Mouse (Mus musculus): ENCODE results near the gene Nog.

The Nog gene

GRCm38 (mm10) chr11:89302056-89302815 lies at the start of gene Nog:
Gene Nog (minus strand): TSS chr11:89302332.
- peak; percentile 40 to 42 for DNase-seq (ENCODE audit: low spot score in 2 of 2)

GRCm38 (mm10) chr11:89340238-89340637 lies 38.1 kb upstream of the Nog start:
- no peak for DNase-seq (ENCODE audit: low spot score in 2 of 2)

GRCm38 (mm10) chr11:89339783-89340182 lies 37.7 kb upstream of the Nog start:
- DNase-seq (ENCODE audit: low spot score in 2 of 2): no peak

GRCm38 (mm10) chr11:89337910-89338309 lies 35.8 kb upstream of the Nog start:
- DNase-seq (ENCODE audit: low spot score in 2 of 2): no peak

GRCm38 (mm10) chr11:89327089-89327881 lies 25.2 kb upstream of the Nog start:
- DNase-seq (ENCODE audit: low spot score in 2 of 2): no peak

GRCm38 (mm10) chr11:89321775-89322174 lies 19.6 kb upstream of the Nog start:
- DNase-seq (ENCODE audit: low spot score in 2 of 2): no peak

DNA sequence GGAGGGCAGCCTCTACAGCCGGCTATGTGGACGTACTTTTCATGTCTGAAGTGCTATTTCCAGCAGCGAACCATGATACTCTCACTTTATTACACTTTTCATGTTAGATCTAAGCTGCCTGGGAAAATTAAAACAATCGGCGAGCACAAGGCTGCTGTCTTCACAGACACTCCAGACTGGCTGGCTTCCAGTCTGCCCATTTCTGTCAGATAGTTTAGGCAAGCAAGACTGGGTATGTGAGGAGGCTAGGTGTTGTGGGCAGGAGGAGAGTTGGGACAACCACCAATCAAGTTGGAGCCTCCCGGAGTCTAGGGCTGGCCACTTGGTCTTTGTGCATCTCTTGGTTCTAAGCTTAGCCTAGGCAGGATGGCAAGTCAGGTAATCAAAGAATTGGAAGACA lies 17.5 kb upstream of the Nog start:
- DNase-seq (ENCODE audit: low spot score in 2 of 2): no peak

GRCm38 (mm10) chr11:89318324-89318723 lies 16.2 kb upstream of the Nog start:
- no peak for DNase-seq (ENCODE audit: low spot score in 2 of 2)

DNA sequence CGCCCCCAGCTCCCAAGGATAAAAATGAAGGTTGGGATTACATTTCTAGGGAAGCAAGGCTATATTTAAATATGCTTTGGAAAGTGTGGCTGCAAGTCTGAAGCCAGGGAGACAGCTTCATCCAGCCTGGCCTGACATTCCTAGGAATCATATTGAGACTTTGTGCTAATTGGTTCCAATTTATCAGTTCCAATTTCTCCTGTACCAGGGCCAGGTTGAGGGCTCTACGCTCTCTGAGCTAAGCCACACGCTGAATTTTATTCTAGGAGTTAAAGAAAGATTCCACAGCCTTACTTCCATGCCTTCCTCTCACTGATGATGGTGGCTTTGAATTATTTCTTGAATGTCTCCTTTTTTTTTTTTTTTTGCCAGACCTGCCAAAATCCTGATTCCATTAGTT lies 15.6 kb upstream of the Nog start:
- no peak for DNase-seq (ENCODE audit: low spot score in 2 of 2)

DNA sequence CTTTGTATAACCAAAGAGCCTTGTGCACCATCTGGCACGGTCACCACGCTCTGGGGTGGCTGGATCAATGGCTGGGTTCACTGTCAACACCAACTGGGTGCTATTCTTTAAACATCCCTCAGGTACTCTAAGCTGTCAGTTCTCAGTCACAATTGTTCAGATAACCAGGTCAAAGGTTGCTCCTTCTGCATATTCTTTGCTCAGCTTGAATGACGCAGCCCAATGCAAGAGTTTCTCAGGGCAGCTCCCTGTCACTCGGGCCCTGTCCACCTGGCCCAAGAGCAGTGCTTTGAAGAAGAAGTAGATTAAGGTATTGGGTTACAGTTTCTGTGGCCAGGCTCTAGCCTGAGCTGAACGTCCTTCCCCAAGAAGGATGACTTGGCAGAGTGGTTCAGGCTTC lies 12.2 kb upstream of the Nog start:
- no peak for DNase-seq (ENCODE audit: low spot score in 2 of 2)

DNA sequence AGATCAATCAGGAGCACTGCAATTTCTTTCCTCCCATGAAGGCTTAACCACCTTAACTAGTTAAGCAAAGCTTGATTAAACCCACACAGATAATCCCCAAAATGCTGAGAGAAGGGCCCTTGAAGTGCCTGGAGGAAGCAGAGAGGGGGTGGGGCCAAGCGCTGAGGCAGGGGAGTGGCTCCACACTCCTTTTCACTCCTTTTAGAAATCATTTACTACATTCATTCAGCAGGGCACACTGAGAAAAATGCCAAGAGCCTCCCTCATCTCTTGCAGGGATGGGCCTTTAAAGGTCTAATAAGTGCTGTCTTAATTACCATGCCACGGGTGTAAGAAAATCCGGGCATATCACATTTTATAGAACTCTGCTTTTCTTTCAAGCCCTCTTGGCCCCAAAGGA lies 10.2 kb upstream of the Nog start:
- DNase-seq (ENCODE audit: low spot score in 2 of 2): no peak

DNA sequence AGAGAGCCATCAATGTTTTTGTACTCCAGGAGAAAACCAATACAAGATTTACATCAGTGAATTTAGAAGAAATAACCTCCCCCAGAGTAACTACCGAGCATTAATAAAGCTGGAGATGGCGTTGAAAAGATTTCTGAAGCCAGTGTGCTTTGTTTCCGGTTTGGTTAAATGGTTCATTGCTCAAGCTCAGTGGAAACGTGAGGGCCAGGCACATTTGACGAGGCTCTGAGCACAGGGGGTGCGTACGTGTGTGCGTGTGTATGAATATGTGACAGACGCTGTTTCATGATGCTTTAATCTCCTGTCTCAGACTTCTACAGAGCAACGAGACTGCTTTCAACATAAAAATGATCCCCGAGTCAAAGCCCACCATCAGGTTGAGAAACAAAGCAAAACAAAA lies 8.1 kb upstream of the Nog start:
- no peak for DNase-seq (ENCODE audit: low spot score in 2 of 2)

GRCm38 (mm10) chr11:89303421-89303820 lies 1.3 kb upstream of the Nog start:
- peak; percentile 83 to 84 for DNase-seq (ENCODE audit: low spot score in 2 of 2)

DNA sequence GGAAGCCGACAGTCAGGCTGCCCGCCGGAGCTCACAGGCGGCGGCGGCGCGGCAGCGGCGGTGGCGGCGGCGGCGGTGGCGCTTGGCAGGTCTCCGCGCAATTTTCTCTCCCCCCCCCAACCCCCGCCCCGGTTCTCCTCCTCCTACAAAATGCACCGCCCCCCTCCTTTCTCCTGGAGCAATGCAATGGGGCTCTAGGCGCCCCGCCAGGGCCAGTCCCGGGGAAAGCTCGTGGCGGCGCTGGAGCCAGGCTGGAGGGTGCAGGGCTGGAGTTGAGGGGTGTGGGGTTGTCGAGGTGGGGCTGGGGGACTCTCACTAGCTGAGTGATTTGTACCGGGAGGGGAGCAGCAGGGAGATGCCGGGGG lies 666 bp upstream of the Nog start:
- peak; percentile 43 to 44 for DNase-seq (ENCODE audit: low spot score in 2 of 2)

DNA sequence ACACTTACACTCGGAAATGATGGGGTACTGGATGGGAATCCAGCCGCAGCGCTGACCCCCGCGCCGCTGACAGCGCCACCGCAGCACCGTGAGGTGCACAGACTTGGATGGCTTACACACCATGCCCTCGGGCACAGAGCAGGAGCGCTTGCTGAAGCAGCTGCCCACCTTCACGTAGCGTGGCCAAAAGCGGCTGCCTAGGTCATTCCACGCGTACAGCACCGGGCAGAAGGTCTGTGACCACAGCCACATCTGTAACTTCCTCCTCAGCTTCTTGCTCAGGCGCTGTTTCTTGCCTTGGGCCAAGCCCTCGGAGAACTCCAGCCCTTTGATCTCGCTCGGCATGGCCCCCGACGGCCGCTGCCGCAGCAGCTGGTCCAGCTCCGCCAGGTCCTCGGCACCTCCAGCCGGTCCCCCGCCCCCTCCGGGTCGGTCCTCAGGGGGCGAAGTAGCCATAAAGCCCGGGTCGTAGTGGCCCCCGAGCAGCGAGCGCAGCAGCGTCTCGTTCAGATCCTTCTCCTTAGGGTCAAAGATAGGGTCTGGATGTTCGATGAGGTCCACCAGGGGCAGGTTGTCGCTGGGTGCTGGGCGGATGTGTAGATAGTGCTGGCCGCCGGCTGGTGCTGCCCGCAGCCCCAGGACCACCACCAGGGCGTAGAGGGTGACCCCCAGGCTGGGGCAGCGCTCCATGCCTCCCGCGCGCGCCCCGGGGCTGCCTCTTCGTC lies 639 bp downstream of the Nog start:
- DNase-seq (ENCODE audit: low spot score in 2 of 2): peak; percentile 18 to 20

DNA sequence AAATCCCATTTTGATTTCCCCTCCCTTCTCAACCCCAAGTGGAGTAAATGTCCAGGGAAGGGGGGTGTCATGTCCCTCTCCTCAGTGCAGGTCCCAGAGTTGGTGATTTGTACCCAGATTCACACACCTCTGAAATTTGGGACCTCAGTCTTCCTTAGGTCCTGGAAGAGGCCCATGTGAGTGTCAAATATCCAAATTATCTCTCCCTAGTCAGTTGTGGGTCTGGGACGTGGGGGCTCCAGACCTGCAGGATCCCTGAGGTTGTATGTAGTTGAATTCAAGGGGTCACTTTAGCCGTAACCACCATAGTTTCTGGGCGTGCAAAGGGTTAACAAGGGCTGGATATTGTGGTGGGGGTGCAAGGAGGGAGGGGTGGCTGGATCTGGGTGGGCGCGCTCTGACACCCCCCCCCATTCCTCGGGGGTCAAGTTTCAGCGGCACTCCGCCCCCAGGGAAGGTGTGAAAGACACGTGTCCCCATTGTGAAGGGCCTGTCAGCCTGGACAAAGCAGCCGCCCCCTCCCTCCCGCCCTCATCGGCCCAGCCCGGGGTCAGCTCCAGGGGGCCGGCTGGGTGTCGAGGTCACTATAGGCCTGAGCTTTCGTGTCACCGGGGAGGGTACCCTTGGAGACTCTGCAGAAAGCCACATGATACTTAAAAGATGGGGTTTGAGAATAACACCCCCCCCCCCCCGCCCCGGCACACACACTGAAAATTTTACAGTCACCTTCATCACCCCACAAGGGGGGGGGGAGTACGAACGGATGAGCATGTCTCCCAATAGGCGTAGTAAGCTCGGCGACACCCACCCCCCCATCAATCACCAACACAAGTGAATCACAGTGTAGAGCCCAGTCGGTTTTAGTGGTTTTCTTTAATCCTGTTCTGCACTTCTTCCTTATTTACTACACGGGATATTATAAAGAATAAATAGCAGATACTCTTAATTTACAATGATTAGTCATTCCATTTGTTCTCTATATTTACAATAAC lies 2.1 kb downstream of the Nog start:
- DNase-seq (ENCODE audit: low spot score in 2 of 2): no peak

- no peak for DNase-seq (ENCODE audit: low spot score in 2 of 2)
Observed at GRCm38 (mm10) chr11:89299116-89299783, 2.9 kb downstream of the Nog start.

- no peak for DNase-seq (ENCODE audit: low spot score in 2 of 2)
Observed at GRCm38 (mm10) chr11:89298285-89299010, 3.7 kb downstream of the Nog start.

DNA sequence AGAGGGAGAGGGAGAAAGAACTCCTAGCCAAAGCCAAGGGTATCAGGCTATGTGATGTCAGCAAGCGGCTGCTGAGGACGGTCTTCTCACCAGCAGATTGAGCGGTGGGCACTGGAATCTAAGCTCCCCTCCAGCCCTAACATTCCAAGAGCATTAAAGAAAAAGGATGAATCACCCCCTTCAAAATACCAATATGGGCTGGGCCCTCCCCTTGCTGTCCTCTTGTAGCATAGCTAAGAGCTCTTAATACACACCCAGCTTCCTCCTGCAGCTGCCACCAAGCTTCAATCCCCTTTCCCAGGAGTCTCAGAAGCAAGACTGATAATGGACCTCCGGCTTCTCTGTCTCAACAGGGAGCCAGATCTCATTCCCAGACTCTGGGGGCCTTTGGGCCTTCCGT lies 4.6 kb downstream of the Nog start:
- no peak for DNase-seq (ENCODE audit: low spot score in 2 of 2)

DNA sequence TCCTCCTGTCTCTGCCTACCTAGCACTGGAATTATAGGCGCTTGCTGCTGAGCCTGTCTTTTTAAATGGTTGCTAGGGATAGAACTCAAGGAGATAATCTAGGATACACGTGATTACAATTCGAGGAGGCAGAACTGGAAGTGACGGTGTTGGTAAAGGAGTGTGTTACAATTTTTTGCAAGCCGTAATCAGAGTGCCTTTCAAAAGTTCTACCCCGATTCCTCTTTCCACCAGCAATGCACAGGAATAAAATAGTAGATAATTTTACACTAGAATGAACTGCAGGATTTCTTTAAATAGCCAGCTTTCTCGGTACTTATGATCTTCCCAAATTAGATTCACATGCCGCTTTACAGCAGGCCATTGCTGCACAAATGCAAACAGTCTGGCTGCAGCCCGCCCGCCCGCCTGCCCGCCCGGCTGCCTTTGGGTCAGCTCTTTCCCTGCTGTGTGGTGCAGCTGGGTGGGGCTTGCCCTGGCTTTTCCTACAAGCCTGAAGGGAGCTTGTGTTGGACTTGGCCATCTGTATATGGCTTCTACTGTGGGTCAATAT lies 32.2 kb downstream of the Nog start:
- no peak for DNase-seq (ENCODE audit: low spot score in 2 of 2)

All from frontal cortex, postnatal 25 days (tissue).